Mouse (Mus musculus) midbrain, postnatal 0 days (tissue): ENCODE measurements at regions not wholly inside any gene's neighbourhood (a gene's known extent, or its start where the extent isn't known, plus 50 kb on each side); places are given as distances from the start of the nearest gene placed in this dataset.

Experiments used
- ATAC-seq: fragments of 200-750 bp; cut with Nextera tagmentation; 2 replicates; pipeline ENCODE4 v1.8.0; 2017; ENCODE audit warnings: moderate number of reproducible peaks, mild to moderate bottlenecking, moderate TSS enrichment, moderate library complexity; ENCODE audit not compliant: low FRiP score
- DNase-seq: peaks from one replicate; pipeline ENCODE4 v3.0.0-alpha.2; 2015; ENCODE audit warnings: low spot score
- H3K27ac ChIP-seq: fragments of 300-500 bp; sonication (generic); 2 replicates; pipeline ENCODE4 v1.5.1; 2014; ENCODE audit warnings: low read depth, mild to moderate bottlenecking, low read length, mixed read lengths
- H3K27me3 ChIP-seq: fragments of 300-500 bp; sonication (generic); 2 replicates; pipeline ENCODE4 v1.6.1; 2014; ENCODE audit warnings: low read length, control low read depth, mixed read lengths; ENCODE audit not compliant: insufficient read depth
- H3K36me3 ChIP-seq: fragments of 300-500 bp; sonication (generic); 2 replicates; pipeline ENCODE4 v1.6.1; 2014; ENCODE audit warnings: low read length, control low read depth, mixed read lengths; ENCODE audit not compliant: insufficient read depth
- H3K4me1 ChIP-seq: fragments of 300-500 bp; sonication (generic); 2 replicates; pipeline ENCODE4 v1.6.1; 2014; ENCODE audit warnings: mild to moderate bottlenecking, control low read depth, antibody characterized with exemption, low read length, mixed read lengths; ENCODE audit not compliant: insufficient read depth
- H3K4me2 ChIP-seq: fragments of 300-500 bp; sonication (generic); 2 replicates; pipeline ENCODE4 v1.6.1; 2014; ENCODE audit warnings: low read depth, mild to moderate bottlenecking, low read length, mixed read lengths; ENCODE audit not compliant: poor library complexity, severe bottlenecking
- H3K4me3 ChIP-seq: fragments of 300-500 bp; sonication (generic); 2 replicates; pipeline ENCODE4 v1.5.1; 2014; ENCODE audit warnings: low read depth, mild to moderate bottlenecking, low read length, moderate library complexity
- H3K9ac ChIP-seq: fragments of 300-500 bp; sonication (generic); replicated peaks from 2 replicates; pipeline ENCODE4 v1.6.1; 2014; ENCODE audit warnings: mild to moderate bottlenecking, low read length, moderate library complexity, mixed read lengths; ENCODE audit not compliant: poor library complexity, severe bottlenecking
- H3K9me3 ChIP-seq: fragments of 300-500 bp; sonication (generic); 2 replicates; pipeline ENCODE4 v1.6.1; 2016; ENCODE audit warnings: low read length, control low read depth
- CTCF ChIP-seq: IDR thresholded peaks from 2 replicates; pipeline ENCODE4 v1.5.1; 2016; ENCODE audit warnings: antibody characterized with exemption, mild to moderate bottlenecking
- WGBS: fragments of 180-500 bp; shearing (Covaris S2); extraction: QIAGEN DNeasy Blood & Tissue Kit; methylation state at CpG from one replicate; pipeline ENCODE4 v1.1.7; 2014; 5-methylcytosine and 5-hydroxymethylcytosine counted together

GRCm38 (mm10) chr4:39991358-39991757, 151.5 kb upstream of the Aco1 start:
- H3K27me3 ChIP-seq = no peaks in the 10 kb centered on the region
- ATAC-seq = no peak
- no peak overlapping the region for H3K9ac ChIP-seq
- DNase-seq = no peak
- H3K36me3 ChIP-seq = no peaks in the 10 kb centered on the region
- no peak overlapping the region for H3K4me2 ChIP-seq
- H3K4me3 ChIP-seq = no peak overlapping the region
- no peak overlapping the region for H3K27ac ChIP-seq
- no peaks in the 10 kb centered on the region for H3K9me3 ChIP-seq
- 66% methylated on average over 6 of the region's 6 CpGs for WGBS
- no peaks in the 10 kb centered on the region for H3K4me1 ChIP-seq
- no peak for TF ChIP-seq CTCF

- Histone ChIP-seq H3K9me3 (no peaks in the 10 kb centered on the region), H3K36me3 (no peaks in the 10 kb centered on the region), H3K4me2 (no peak overlapping the region), H3K27me3 (no peaks in the 10 kb centered on the region), H3K4me3 (no peak overlapping the region), H3K4me1 (no peaks in the 10 kb centered on the region), H3K27ac (no peak overlapping the region), H3K9ac (no peak overlapping the region)
- ATAC-seq = no peak
- no peak for DNase-seq
- TF ChIP-seq CTCF = no peak
- 87% methylated on average over 2 of the region's 2 CpGs for WGBS
Observed at GRCm38 (mm10) chr4:39991851-39992250, 151.0 kb upstream of the Aco1 start.

GRCm38 (mm10) chr4:39998771-39999422, 144.0 kb upstream of the Aco1 start:
- H3K9ac ChIP-seq = no peak overlapping the region
- no peak overlapping the region for H3K4me3 ChIP-seq
- H3K36me3 ChIP-seq = no peaks in the 10 kb centered on the region
- no peak overlapping the region for H3K4me2 ChIP-seq
- no peak overlapping the region for H3K27ac ChIP-seq
- ATAC-seq = no peak
- H3K4me1 ChIP-seq = no peaks in the 10 kb centered on the region
- 75% methylated on average over 5 of the region's 5 CpGs for WGBS
- no peak for TF ChIP-seq CTCF
- H3K9me3 ChIP-seq = no peaks in the 10 kb centered on the region
- no peaks in the 10 kb centered on the region for H3K27me3 ChIP-seq
- no peak for DNase-seq

- Histone ChIP-seq H3K4me3 (peak overlapping the region; percentile 23; the same call in 1 of the 2 replicates), H3K27me3 (no peaks in the 10 kb centered on the region), H3K9me3 (no peaks in the 10 kb centered on the region), H3K4me2 (peak overlapping the region; percentile 42), H3K9ac (no peak overlapping the region), H3K27ac (peak overlapping the region; percentile 38; the same call in 1 of the 2 replicates), H3K4me1 (no peaks in the 10 kb centered on the region; the same call in 1 of the 2 replicates), H3K36me3 (no peaks in the 10 kb centered on the region)
- DNase-seq (peak; percentile 94), ATAC-seq (peak; percentile 54; the same call in 1 of the 2 replicates)
- WGBS = 20% methylated on average over 7 of the region's 7 CpGs
- peak; percentile 87 for TF ChIP-seq CTCF
Observed at GRCm38 (mm10) chr4:40014666-40015065, 128.2 kb upstream of the Aco1 start.

GRCm38 (mm10) chr4:40016856-40017255, 126.0 kb upstream of the Aco1 start:
- no peak for ATAC-seq
- H3K27me3 ChIP-seq = no peaks in the 10 kb centered on the region
- no peak overlapping the region for H3K27ac ChIP-seq
- H3K9me3 ChIP-seq = no peaks in the 10 kb centered on the region
- H3K4me1 ChIP-seq = no peaks in the 10 kb centered on the region; the same call in 1 of the 2 replicates
- 83% methylated on average over 15 of the region's 15 CpGs for WGBS
- H3K4me3 ChIP-seq = no peak overlapping the region
- no peak overlapping the region for H3K4me2 ChIP-seq
- DNase-seq = no peak
- no peak for TF ChIP-seq CTCF
- no peaks in the 10 kb centered on the region for H3K36me3 ChIP-seq
- no peak overlapping the region for H3K9ac ChIP-seq

GRCm38 (mm10) chr4:40018208-40018607, 124.7 kb upstream of the Aco1 start:
- Histone ChIP-seq H3K36me3 (no peaks in the 10 kb centered on the region), H3K4me2 (no peak overlapping the region), H3K27me3 (no peaks in the 10 kb centered on the region), H3K4me3 (no peak overlapping the region), H3K27ac (no peak overlapping the region), H3K4me1 (no peaks in the 10 kb centered on the region; the same call in 1 of the 2 replicates), H3K9ac (no peak overlapping the region), H3K9me3 (no peaks in the 10 kb centered on the region)
- WGBS = 74% methylated on average over 4 of the region's 4 CpGs
- no peak for TF ChIP-seq CTCF
- DNase-seq = peak; percentile 45
- no peak for ATAC-seq
